22 mouse cellular contexts compared by ENCODE assay signal in genomic region chr10:70689346-70689745, GRCm38 (mm10). TPM values are rescaled to one million over a fixed set of nuclear protein-coding genes. Genes with fewer than 3 reads are reported as not detected.
DNase-seq lines count a peak whose midpoint lies in the region; ATAC-seq and TF ChIP-seq lines count a peak whose summit lies in the region.
"Had no signal": no experiment of that assay in that cellular context is flagged by ENCODE, and none has a peak within 500 bp of the region (broad histone marks: within the 10 kb centered on the region; RNA-seq: fewer than 3 reads in every experiment).

No protein-coding gene starts in this region.

- no peaks in the 10 kb centered on the region for H3K27me3 ChIP-seq in lung, embryonic 14.5 days (ENCODE audit: insufficient read depth, low read length)
- H3K27me3 ChIP-seq: embryonic facial prominence, embryonic 13.5 days; embryonic facial prominence, embryonic 15.5 days; forebrain, embryonic 12.5 days had no signal

- no peak for TF ChIP-seq POLR2A in lung, adult 2 months (IDR thresholded peaks at IDR 0.05; ENCODE audit: borderline replicate concordance, extremely low read depth, low read depth, low read length)

- peak; percentile 31; the same call in 1 of the 2 replicates for ATAC-seq in lung, embryonic 14.5 days (ENCODE audit: insufficient read depth)
- ATAC-seq: forebrain, embryonic 14.5 days; forebrain, embryonic 16.5 days had no signal

- TF ChIP-seq CTCF in lung, embryonic 14.5 days (IDR thresholded peaks at IDR 0.05; ENCODE audit: low read depth): no peak
- TF ChIP-seq CTCF in lung, adult 2 months (IDR thresholded peaks at IDR 0.05; ENCODE audit: insufficient read depth, low read length): no peak

- WGBS in lung, embryonic 14.5 days: 76% methylated on average over 6 of the region's 6 CpGs
- 69% methylated on average over 6 of the region's 6 CpGs for WGBS in lung, adult 2 months

- H3K4me3 ChIP-seq in lung, embryonic 14.5 days (ENCODE audit: low read depth, low read length): no peak overlapping the region
- H3K4me3 ChIP-seq in lung, adult 2 months (replicated peaks; ENCODE audit: extremely low read depth, low read depth, low read length): no peak overlapping the region
- H3K4me3 ChIP-seq: embryonic facial prominence, embryonic 13.5 days; embryonic facial prominence, embryonic 15.5 days; erythroblast, embryonic 14.5 days; forebrain, embryonic 10.5 days; forebrain, embryonic 12.5 days had no signal

- no peak overlapping the region for H3K27ac ChIP-seq in lung, embryonic 14.5 days (ENCODE audit: low read depth)
- H3K27ac ChIP-seq: embryonic facial prominence, embryonic 13.5 days; embryonic facial prominence, embryonic 15.5 days; forebrain, embryonic 10.5 days; forebrain, embryonic 12.5 days had no signal

- H3K36me3 ChIP-seq in lung, embryonic 14.5 days (ENCODE audit: insufficient read depth): no peaks in the 10 kb centered on the region
- H3K36me3 ChIP-seq: embryonic facial prominence, embryonic 13.5 days; embryonic facial prominence, embryonic 15.5 days; forebrain, embryonic 10.5 days; forebrain, embryonic 12.5 days had no signal

- H3K4me1 ChIP-seq in lung, embryonic 14.5 days (ENCODE audit: insufficient read depth): peaks cover 5% of the 10 kb centered on the region; the same call in 1 of the 2 replicates
- H3K4me1 ChIP-seq in lung, adult 2 months (ENCODE audit: control insufficient read depth, insufficient read depth, low read length): no peaks in the 10 kb centered on the region; the same call in 1 of the 2 replicates
- H3K4me1 ChIP-seq: embryonic facial prominence, embryonic 13.5 days; embryonic facial prominence, embryonic 15.5 days had no signal

- no peaks in the 10 kb centered on the region for H3K9me3 ChIP-seq in lung, embryonic 14.5 days (ENCODE audit: low read depth, low read length)
- H3K9me3 ChIP-seq: embryonic facial prominence, embryonic 13.5 days; embryonic facial prominence, embryonic 15.5 days had no signal

- peak; percentile 64 for DNase-seq in heart, adult 11 months
- no peak for DNase-seq in heart, adult 8-10 months (ENCODE audit: low spot score)
- no peak for DNase-seq in lung, embryonic 14.5 days
- no peak for DNase-seq in lung, adult 2 months
- DNase-seq: adrenal gland, postnatal 10 days; adrenal gland, postnatal 25 days; cerebellum, adult 11 months; cerebellum, adult 18-20 months; cerebellum, adult 8-10 months; cerebellum, adult 9-11 months; cerebellum, postnatal 14 days; cerebellum, postnatal 36 days; embryo, embryonic 11 days had no signal

- H3K9ac ChIP-seq in lung, embryonic 14.5 days: no peak overlapping the region
- H3K9ac ChIP-seq: embryonic facial prominence, embryonic 13.5 days; embryonic facial prominence, embryonic 15.5 days; forebrain, embryonic 12.5 days had no signal

- H3K4me2 ChIP-seq in lung, embryonic 14.5 days: no peak overlapping the region
- H3K4me2 ChIP-seq: embryonic facial prominence, embryonic 13.5 days; embryonic facial prominence, embryonic 15.5 days; forebrain, embryonic 12.5 days had no signal

RNA-seq across cellular contexts. Expression of gene Phyhipl, which starts 33.6 kb away (rescaled TPM):
- not detected for total RNA-seq in heart, adult 8-10 months (2022)
- polyA plus RNA-seq in lung, embryonic 14.5 days (2014; fragmentation: Nextera tagmentation; extraction: Ambion mirVana): 0.62 and 1.0 TPM in 2 replicates
- polyA plus RNA-seq in lung, adult 2 months (2012; rRNA removed): 0.11 TPM in 1 of 2 replicates, not detected in the other
- total RNA-seq: common myeloid progenitor, adult 5-6 weeks; MEL had no signal
- polyA plus RNA-seq: erythroblast, embryonic 14.5 days had no signal
